Mouse (Mus musculus): ENCODE measurements around the gene Nup205. TPM values are rescaled to one million over a fixed set of nuclear protein-coding genes. Genes with fewer than 3 reads are reported as not detected.
A peak's percentile ranks its signal among the peaks of the same experiment; 100 is the strongest.

Gene Nup205
- polyA plus RNA-seq, 1 experiment: 67.7 TPM

- TF ChIP-seq CTCF (IDR thresholded peaks at IDR 0.05; ENCODE audit: borderline replicate concordance, insufficient read depth, low read length) (no peak), POLR2A (IDR thresholded peaks at IDR 0.05; ENCODE audit: low read depth, low read length) (no peak)
- Histone ChIP-seq H3K4me1 (ENCODE audit: control insufficient read depth, insufficient read depth, low read length) (peaks cover 4% of the 10 kb centered on the region; the same call in 1 of the 2 replicates), H3K4me3 (ENCODE audit: insufficient read depth, low read length) (no peak overlapping the region), H3K27ac (ENCODE audit: insufficient read depth, low read length) (peak overlapping the region; percentile 48; the same call in 1 of the 2 replicates)
Measured at GRCm38 (mm10) chr6:35273391-35274082, 96.3 kb downstream of the Nup205 start.

GRCm38 (mm10) chr6:35277903-35278587 is 100.8 kb downstream of the Nup205 start:
- TF ChIP-seq CTCF (IDR thresholded peaks at IDR 0.05; ENCODE audit: borderline replicate concordance, insufficient read depth, low read length): no peak
- TF ChIP-seq POLR2A (IDR thresholded peaks at IDR 0.05; ENCODE audit: low read depth, low read length): no peak
- H3K27ac ChIP-seq (ENCODE audit: insufficient read depth, low read length): no peak overlapping the region
- no peak overlapping the region for H3K4me3 ChIP-seq (ENCODE audit: insufficient read depth, low read length)
- peaks cover 4% of the 10 kb centered on the region; the same call in 1 of the 2 replicates for H3K4me1 ChIP-seq (ENCODE audit: control insufficient read depth, insufficient read depth, low read length)

GRCm38 (mm10) chr6:35279306-35279705 is 102.1 kb downstream of the Nup205 start:
- no peaks in the 10 kb centered on the region for H3K4me1 ChIP-seq (ENCODE audit: control insufficient read depth, insufficient read depth, low read length)
- H3K4me3 ChIP-seq (ENCODE audit: insufficient read depth, low read length): no peak overlapping the region
- no peak overlapping the region for H3K27ac ChIP-seq (ENCODE audit: insufficient read depth, low read length)
- no peak for TF ChIP-seq CTCF (IDR thresholded peaks at IDR 0.05; ENCODE audit: borderline replicate concordance, insufficient read depth, low read length)
- no peak for TF ChIP-seq POLR2A (IDR thresholded peaks at IDR 0.05; ENCODE audit: low read depth, low read length)

- Histone ChIP-seq H3K4me3 (ENCODE audit: insufficient read depth, low read length) (no peak overlapping the region), H3K27ac (ENCODE audit: insufficient read depth, low read length) (no peak overlapping the region), H3K4me1 (ENCODE audit: control insufficient read depth, insufficient read depth, low read length) (no peaks in the 10 kb centered on the region)
- TF ChIP-seq CTCF (IDR thresholded peaks at IDR 0.05; ENCODE audit: borderline replicate concordance, insufficient read depth, low read length) (no peak), POLR2A (IDR thresholded peaks at IDR 0.05; ENCODE audit: low read depth, low read length) (no peak)
Measured at GRCm38 (mm10) chr6:35288114-35288761, 111.0 kb downstream of the Nup205 start.

GRCm38 (mm10) chr6:35288920-35289319 is 111.7 kb downstream of the Nup205 start:
- TF ChIP-seq POLR2A (IDR thresholded peaks at IDR 0.05; ENCODE audit: low read depth, low read length) (no peak), CTCF (IDR thresholded peaks at IDR 0.05; ENCODE audit: borderline replicate concordance, insufficient read depth, low read length) (no peak)
- Histone ChIP-seq H3K4me3 (ENCODE audit: insufficient read depth, low read length) (no peak overlapping the region), H3K4me1 (ENCODE audit: control insufficient read depth, insufficient read depth, low read length) (no peaks in the 10 kb centered on the region), H3K27ac (ENCODE audit: insufficient read depth, low read length) (no peak overlapping the region)

GRCm38 (mm10) chr6:35289676-35290075 is 112.5 kb downstream of the Nup205 start:
- Histone ChIP-seq H3K4me1 (ENCODE audit: control insufficient read depth, insufficient read depth, low read length) (no peaks in the 10 kb centered on the region), H3K27ac (ENCODE audit: insufficient read depth, low read length) (no peak overlapping the region), H3K4me3 (ENCODE audit: insufficient read depth, low read length) (no peak overlapping the region)
- TF ChIP-seq POLR2A (IDR thresholded peaks at IDR 0.05; ENCODE audit: low read depth, low read length): no peak
- TF ChIP-seq CTCF (IDR thresholded peaks at IDR 0.05; ENCODE audit: borderline replicate concordance, insufficient read depth, low read length): no peak

GRCm38 (mm10) chr6:35294964-35295363 is 117.7 kb downstream of the Nup205 start:
- H3K27ac ChIP-seq (ENCODE audit: insufficient read depth, low read length): no peak overlapping the region
- H3K4me1 ChIP-seq (ENCODE audit: control insufficient read depth, insufficient read depth, low read length): no peaks in the 10 kb centered on the region
- H3K4me3 ChIP-seq (ENCODE audit: insufficient read depth, low read length): no peak overlapping the region
- TF ChIP-seq POLR2A (IDR thresholded peaks at IDR 0.05; ENCODE audit: low read depth, low read length) (no peak), CTCF (IDR thresholded peaks at IDR 0.05; ENCODE audit: borderline replicate concordance, insufficient read depth, low read length) (no peak)

GRCm38 (mm10) chr6:35297001-35297400 is 119.8 kb downstream of the Nup205 start:
- TF ChIP-seq CTCF (IDR thresholded peaks at IDR 0.05; ENCODE audit: borderline replicate concordance, insufficient read depth, low read length): no peak
- no peak for TF ChIP-seq POLR2A (IDR thresholded peaks at IDR 0.05; ENCODE audit: low read depth, low read length)
- Histone ChIP-seq H3K27ac (ENCODE audit: insufficient read depth, low read length) (no peak overlapping the region), H3K4me3 (ENCODE audit: insufficient read depth, low read length) (no peak overlapping the region), H3K4me1 (ENCODE audit: control insufficient read depth, insufficient read depth, low read length) (no peaks in the 10 kb centered on the region)

Other genes starting within 250 kb of the Nup205 start
- gene Slc23a4, start 189.0 kb upstream of the Nup205 start, polyA plus RNA-seq (2011; ENCODE audit: insufficient read length, low read depth, missing spikeins): not detected in 2 replicates
- 26.8 and 34.6 TPM in 2 replicates for gene Cnot4, start 43.7 kb upstream of the Nup205 start, polyA plus RNA-seq (2011; ENCODE audit: insufficient read length, low read depth, missing spikeins)
- not detected in 2 replicates for gene Slc13a4, start 130.7 kb downstream of the Nup205 start, polyA plus RNA-seq (2011; ENCODE audit: insufficient read length, low read depth, missing spikeins)
- gene Fam180a, start 148.7 kb downstream of the Nup205 start, polyA plus RNA-seq (2011; ENCODE audit: insufficient read length, low read depth, missing spikeins): 0.62 and 3.0 TPM in 2 replicates